Mouse (Mus musculus): ENCODE measurements around the gene Dpp3.
A peak's percentile ranks its signal among the peaks of the same experiment; 100 is the strongest.

- TF ChIP-seq CTCF (conservative IDR thresholded peaks at IDR 0.05; ENCODE audit: insufficient read depth, insufficient read length, low read depth, low read length) (peak; percentile 65), POLR2A (IDR thresholded peaks at IDR 0.05; ENCODE audit: low read depth, low read length) (no peak)
These were observed 20.0 kb downstream of the Dpp3 start for GRCm38 (mm10) chr19:4908107-4908506.

Data from kidney, adult 2 months (tissue).